Mouse (Mus musculus) hindbrain, embryonic 12.5 days (tissue): ENCODE data around the gene Smagp. TPM values are rescaled to one million over a fixed set of nuclear protein-coding genes. Genes with fewer than 3 reads are reported as not detected.

Source experiments
- ATAC-seq: fragments of 200-750 bp; cut with Nextera tagmentation; 2 replicates; pipeline ENCODE4 v1.8.0; 2017; ENCODE audit warnings: moderate TSS enrichment; ENCODE audit not compliant: low FRiP score
- H3K27ac ChIP-seq: fragments of 300-500 bp; sonication (generic); 2 replicates; pipeline ENCODE4 v1.5.1; 2016; ENCODE audit warnings: mild to moderate bottlenecking
- H3K27me3 ChIP-seq: fragments of 300-500 bp; sonication (generic); 2 replicates; pipeline ENCODE4 v1.6.1; 2016; ENCODE audit warnings: mild to moderate bottlenecking
- H3K36me3 ChIP-seq: fragments of 300-500 bp; sonication (generic); 2 replicates; pipeline ENCODE4 v1.6.1; 2016; ENCODE audit warnings: mild to moderate bottlenecking
- H3K4me1 ChIP-seq: fragments of 300-500 bp; sonication (generic); 2 replicates; pipeline ENCODE4 v1.6.1; 2016
- H3K4me2 ChIP-seq: fragments of 300-500 bp; sonication (generic); replicated peaks from 2 replicates; pipeline ENCODE4 v1.6.1; 2016; ENCODE audit warnings: mild to moderate bottlenecking
- H3K4me3 ChIP-seq: fragments of 300-500 bp; sonication (generic); 2 replicates; pipeline ENCODE4 v1.5.1; 2016; ENCODE audit warnings: mild to moderate bottlenecking
- H3K9ac ChIP-seq: fragments of 300-500 bp; sonication (generic); 2 replicates; pipeline ENCODE4 v1.6.1; 2016; ENCODE audit warnings: mild to moderate bottlenecking, moderate library complexity
- H3K9me3 ChIP-seq: fragments of 300-500 bp; sonication (generic); replicated peaks from 2 replicates; pipeline ENCODE4 v1.6.1; 2016; ENCODE audit warnings: mild to moderate bottlenecking
- WGBS: fragments of 180-500 bp; shearing (Covaris S2); methylation state at CpG from one replicate; pipeline ENCODE4 v1.1.7; 2016; 5-methylcytosine and 5-hydroxymethylcytosine counted together
- microRNA-seq: library from miRNA; unstranded; fragments of <30 nt; microRNA quantifications from one replicate; pipeline ENCODE4, GENCODE M21; 2017
- polyA plus RNA-seq: library from polyadenylated mRNA; unstranded; fragments of >200 nt; fragmentation: Nextera tagmentation; extraction: Ambion mirVana; gene quantifications from 2 replicates; pipeline ENCODE4 v1.2.1, GENCODE M21; 2016

Gene Smagp
- polyA plus RNA-seq, 1 experiment from 2014 or later: 5.0 TPM

DNA sequence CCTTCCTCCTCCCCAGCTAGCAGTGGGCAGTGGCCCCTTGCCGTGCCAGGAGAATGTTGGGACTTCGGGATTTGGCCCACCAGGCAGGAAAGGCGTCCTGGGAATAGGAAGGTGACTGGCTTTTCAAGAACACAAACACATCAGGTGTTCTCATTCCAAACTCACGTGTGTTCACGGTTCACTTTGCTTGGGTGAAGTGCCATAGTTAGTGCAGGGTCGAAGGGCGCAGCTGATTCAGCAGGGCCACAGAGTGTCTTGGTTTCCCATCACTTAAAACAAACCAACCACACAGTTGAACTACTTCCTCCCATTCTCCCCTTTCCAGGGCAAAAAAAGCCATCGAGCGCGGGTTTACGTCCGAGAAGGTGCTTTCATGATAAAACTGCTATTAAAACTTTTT is 61.4 kb downstream of the Smagp start:
- peaks cover 41% of the 10 kb centered on the region for H3K36me3 ChIP-seq
- no peak overlapping the region for H3K27ac ChIP-seq
- H3K9me3 ChIP-seq: no peaks in the 10 kb centered on the region
- no peak overlapping the region for H3K9ac ChIP-seq
- no peak for ATAC-seq
- no peaks in the 10 kb centered on the region for H3K27me3 ChIP-seq
- H3K4me2 ChIP-seq: no peak overlapping the region
- 88% methylated on average over 12 of the region's 12 CpGs for WGBS
- peaks cover 4% of the 10 kb centered on the region; the same call in 1 of the 2 replicates for H3K4me1 ChIP-seq
- no peak overlapping the region for H3K4me3 ChIP-seq

GRCm38 (mm10) chr15:100574378-100574777 is 62.4 kb downstream of the Smagp start:
- no peak for ATAC-seq
- Histone ChIP-seq H3K4me3 (no peak overlapping the region), H3K36me3 (peaks cover 31% of the 10 kb centered on the region), H3K27me3 (no peaks in the 10 kb centered on the region), H3K4me2 (no peak overlapping the region), H3K9me3 (no peaks in the 10 kb centered on the region), H3K9ac (no peak overlapping the region), H3K4me1 (peaks cover 4% of the 10 kb centered on the region; the same call in 1 of the 2 replicates), H3K27ac (no peak overlapping the region)
- 76% methylated on average over 2 of the region's 2 CpGs for WGBS

- no peak overlapping the region for H3K4me3 ChIP-seq
- no peaks in the 10 kb centered on the region for H3K27me3 ChIP-seq
- no peak for ATAC-seq
- no peak overlapping the region for H3K4me2 ChIP-seq
- 65% methylated on average over 6 of the region's 6 CpGs for WGBS
- no peak overlapping the region for H3K27ac ChIP-seq
- H3K36me3 ChIP-seq: peaks cover 28% of the 10 kb centered on the region
- no peaks in the 10 kb centered on the region for H3K9me3 ChIP-seq
- peaks cover 4% of the 10 kb centered on the region; the same call in 1 of the 2 replicates for H3K4me1 ChIP-seq
- no peak overlapping the region for H3K9ac ChIP-seq
These were observed 62.8 kb downstream of the Smagp start for GRCm38 (mm10) chr15:100573946-100574345.

Small RNA genes lying within 50 kb of the gene (microRNA-seq; reads per million reads assigned to microRNA genes)
- not detected for gene Mir6961

Other genes with a start within 250 kb of the Smagp start
- gene Gm5475, start 214.8 kb downstream of the Smagp start, polyA plus RNA-seq: 0.12 TPM in 1 of 2 replicates, not detected in the other
- gene Slc11a2, start 211.9 kb downstream of the Smagp start, polyA plus RNA-seq: 24.6 and 25.8 TPM in 2 replicates
- gene Letmd1, start 167.9 kb downstream of the Smagp start, polyA plus RNA-seq: 43.6 and 45.8 TPM in 2 replicates
- gene Csrnp2, start 141.5 kb downstream of the Smagp start, polyA plus RNA-seq: 41.4 and 43.0 TPM in 2 replicates
- gene Tfcp2, start 84.9 kb downstream of the Smagp start, polyA plus RNA-seq: 42.9 and 50.8 TPM in 2 replicates
- 28.9 and 38.6 TPM in 2 replicates for gene Pou6f1, start 37.0 kb downstream of the Smagp start, polyA plus RNA-seq
- 168 and 176 TPM in 2 replicates for gene Dazap2, start 21.6 kb downstream of the Smagp start, polyA plus RNA-seq
- 3.0 and 3.4 TPM in 2 replicates for gene Bin2, start 32.6 kb upstream of the Smagp start, polyA plus RNA-seq
- 1.6 and 1.9 TPM in 2 replicates for gene Cela1, start 51.0 kb upstream of the Smagp start, polyA plus RNA-seq
- 0.26 and 0.34 TPM in 2 replicates for gene Galnt6, start 92.4 kb upstream of the Smagp start, polyA plus RNA-seq
- gene Slc4a8, start 124.8 kb upstream of the Smagp start, polyA plus RNA-seq: 17.9 and 22.7 TPM in 2 replicates
- 19.2 and 20.2 TPM in 2 replicates for gene Scn8a, start 232.9 kb upstream of the Smagp start, polyA plus RNA-seq